Mouse (Mus musculus) left cerebral cortex, postnatal 36 days (tissue): Measurements from ENCODE around the gene Gm21903. TPM values are rescaled to one million over a fixed set of nuclear protein-coding genes. Genes with fewer than 3 reads are reported as not detected.
"Not testable (repeated sequence)": the region's sequence is repeated elsewhere in the genome, so short reads cannot be mapped to it uniquely, and the experiment has no call there.

ENCODE experiments used
- DNase-seq, 2 experiments: peaks; one replicate each; pipeline ENCODE4 v3.0.0; 2021 to 2022; ENCODE audit warnings: low spot score in 2 of 2, mixed read lengths in 1 of 2
- intact Hi-C: fragments of 180-260 bp; cut with DNase I; formaldehyde crosslinking; loops from one replicate; pipeline ENCODE4 v1.15.1; 2025
- total RNA-seq, 2 experiments: library from RNA; stranded (reverse); gene quantifications; 2 replicates each; pipeline ENCODE4 v1.2.3; 2021

The Gm21903 gene
- total RNA-seq: not detected

- intact Hi-C loops: no loop called here
These were observed at the start of gene Gm21903 for GRCm38 (mm10) chr17:39043241-39043640. Gm21903 (minus strand) TSS chr17:39043341.

GRCm38 (mm10) chr17:39076937-39077336 lies 33.8 kb upstream of the Gm21903 start, which contains the start of gene Esp23:
Esp23 (minus strand) TSS chr17:39077037.
- no peak for DNase-seq
- intact Hi-C loops: no loop called here

More at GRCm38 (mm10) chr17:39043241-39043640, at the start of gene Gm21903:
- DNase-seq: no peak

GRCm38 (mm10) chr17:39063641-39064040 lies 20.5 kb upstream of the Gm21903 start:
- intact Hi-C loops: no loop called here

GRCm38 (mm10) chr17:39036395-39036794 lies 6.7 kb downstream of the Gm21903 start, which contains the start of gene Esp24:
Esp24 (plus strand) TSS chr17:39036695.
- intact Hi-C loops, DNase-seq: not testable (repeated sequence)

More at GRCm38 (mm10) chr17:39063641-39064040, 20.5 kb upstream of the Gm21903 start:
- DNase-seq: no peak

GRCm38 (mm10) chr17:39017184-39017583 lies 26.0 kb downstream of the Gm21903 start:
- intact Hi-C loops: no loop called here
- DNase-seq: no peak

GRCm38 (mm10) chr17:39010675-39011638 lies 32.2 kb downstream of the Gm21903 start:
- no peak for DNase-seq
- intact Hi-C loops: no loop called here

- DNase-seq: no peak
These were observed 33.3 kb downstream of the Gm21903 start for GRCm38 (mm10) chr17:39009846-39010245.

More at GRCm38 (mm10) chr17:39009846-39010245, 33.3 kb downstream of the Gm21903 start:
- intact Hi-C loops: no loop called here

Other genes starting within 250 kb of the Gm21903 start
- gene Esp24, start 6.6 kb downstream of the Gm21903 start, total RNA-seq: not detected
- gene Esp23, start 33.7 kb upstream of the Gm21903 start, total RNA-seq: not detected
- not detected for gene Esp22, start 52.0 kb upstream of the Gm21903 start, total RNA-seq